Mouse (Mus musculus) kidney, embryonic 16.5 days (tissue): ENCODE results near the gene Thumpd2. TPM values are rescaled to one million over a fixed set of nuclear protein-coding genes. Genes with fewer than 3 reads are reported as not detected.

Experiments
- ATAC-seq: fragments of 200-750 bp; cut with Nextera tagmentation; 2 replicates; pipeline ENCODE4 v1.8.0; 2017; ENCODE audit warnings: moderate TSS enrichment; ENCODE audit not compliant: low FRiP score, low TSS enrichment
- H3K27ac ChIP-seq: fragments of 300-500 bp; sonication (generic); 2 replicates; pipeline ENCODE4 v1.5.1; 2014; ENCODE audit warnings: low read length
- H3K27me3 ChIP-seq: fragments of 300-500 bp; sonication (generic); 2 replicates; pipeline ENCODE4 v1.6.1; 2014; ENCODE audit warnings: low read length, control low read depth, mixed read lengths; ENCODE audit not compliant: insufficient read depth
- H3K36me3 ChIP-seq: fragments of 300-500 bp; sonication (generic); 2 replicates; pipeline ENCODE4 v1.6.1; 2014; ENCODE audit warnings: low read length, control low read depth, mixed read lengths; ENCODE audit not compliant: insufficient read depth
- H3K4me1 ChIP-seq: fragments of 300-500 bp; sonication (generic); 2 replicates; pipeline ENCODE4 v1.6.1; 2014; ENCODE audit warnings: low read length, control low read depth, mixed read lengths; ENCODE audit not compliant: insufficient read depth
- H3K4me2 ChIP-seq: fragments of 300-500 bp; sonication (generic); replicated peaks from 2 replicates; pipeline ENCODE4 v1.6.1; 2014; ENCODE audit warnings: low read depth, low read length
- H3K4me3 ChIP-seq: fragments of 300-500 bp; sonication (generic); 2 replicates; pipeline ENCODE4 v1.5.1; 2014; ENCODE audit warnings: mild to moderate bottlenecking, low read length
- H3K9ac ChIP-seq: fragments of 300-500 bp; sonication (generic); replicated peaks from 2 replicates; pipeline ENCODE4 v1.6.1; 2014; ENCODE audit warnings: low read length
- H3K9me3 ChIP-seq: fragments of 300-500 bp; sonication (generic); 2 replicates; pipeline ENCODE4 v1.6.1; 2016; ENCODE audit warnings: low read length, control low read depth
- WGBS: fragments of 180-500 bp; shearing (Covaris S2); extraction: QIAGEN DNeasy Blood & Tissue Kit; methylation state at CpG from one replicate; pipeline ENCODE4 v1.1.7; 2014; 5-methylcytosine and 5-hydroxymethylcytosine counted together
- polyA plus RNA-seq: library from polyadenylated mRNA; unstranded; fragments of >200 nt; fragmentation: Nextera tagmentation; extraction: Ambion mirVana; gene quantifications from 2 replicates; pipeline ENCODE4 v1.2.1, GENCODE M21; 2015

Gene Thumpd2
- polyA plus RNA-seq, 1 experiment from 2014 or later = 14.6 TPM

DNA sequence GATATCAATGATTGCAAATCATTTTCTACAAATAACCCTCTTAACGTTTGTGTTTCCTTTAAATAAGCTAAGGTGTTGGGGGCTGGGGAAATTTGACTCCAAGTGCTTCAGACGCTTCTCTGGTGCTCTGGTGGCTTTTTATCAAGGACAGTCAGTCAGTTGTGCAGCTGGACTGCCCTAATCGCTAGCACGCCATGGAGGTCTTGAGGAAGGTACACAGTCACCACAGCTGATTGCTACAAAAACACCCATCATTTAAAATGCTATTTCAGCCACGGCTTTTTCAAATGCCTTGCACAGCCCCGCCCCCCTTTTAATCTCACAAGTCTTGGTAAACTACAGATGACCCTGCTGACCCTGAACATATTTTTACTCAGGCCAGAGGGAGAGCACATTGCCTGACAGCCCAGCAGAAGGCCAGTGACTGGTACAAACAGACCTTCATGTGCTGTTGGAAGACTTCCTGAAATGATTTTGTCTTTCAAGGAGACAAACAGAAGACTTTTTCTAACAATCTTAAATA lies 2.5 kb downstream of the Thumpd2 start:
- no peak overlapping the region for H3K4me2 ChIP-seq
- H3K9me3 ChIP-seq = 0 out of 2 replicates have a peak, but pooled peaks cover 3% of the 10 kb centered on the region
- peaks cover 14% of the 10 kb centered on the region for H3K4me1 ChIP-seq
- ATAC-seq = no peak
- 35% methylated on average over 6 of the region's 6 CpGs for WGBS
- H3K9ac ChIP-seq = no peak overlapping the region
- H3K27me3 ChIP-seq = no peaks in the 10 kb centered on the region
- H3K4me3 ChIP-seq = no peak overlapping the region
- peaks cover 10% of the 10 kb centered on the region for H3K36me3 ChIP-seq
- H3K27ac ChIP-seq = no peak overlapping the region

DNA sequence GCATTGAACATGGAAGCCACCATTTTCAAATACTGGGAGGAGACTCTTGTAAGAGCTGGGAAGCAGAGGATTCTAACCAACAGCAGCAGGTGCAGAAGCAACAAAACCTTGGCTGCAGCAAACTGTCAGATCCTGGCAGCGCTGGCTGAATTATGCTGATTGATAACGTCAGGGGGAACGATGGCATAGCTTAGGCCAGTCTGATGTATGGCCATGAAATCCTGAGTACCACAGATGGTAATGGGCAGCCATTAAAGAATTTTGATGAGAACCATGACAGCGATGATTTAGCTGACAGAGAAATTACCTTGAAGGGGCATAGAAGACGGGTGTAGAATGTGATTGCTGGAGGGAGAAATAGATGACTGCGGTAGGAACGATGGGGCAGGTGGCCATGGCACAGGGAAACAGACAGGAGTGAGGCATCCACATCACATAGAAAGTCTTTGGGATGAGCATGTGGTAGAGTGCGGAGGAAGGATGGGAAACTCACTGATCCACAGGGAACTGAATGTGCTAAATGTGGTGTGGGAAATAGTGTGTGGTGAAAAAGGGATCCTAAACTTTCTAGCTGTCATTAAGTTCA lies 8.0 kb downstream of the Thumpd2 start:
- no peak for ATAC-seq
- H3K4me3 ChIP-seq = no peak overlapping the region
- 85% methylated on average over 8 of the region's 8 CpGs for WGBS

DNA sequence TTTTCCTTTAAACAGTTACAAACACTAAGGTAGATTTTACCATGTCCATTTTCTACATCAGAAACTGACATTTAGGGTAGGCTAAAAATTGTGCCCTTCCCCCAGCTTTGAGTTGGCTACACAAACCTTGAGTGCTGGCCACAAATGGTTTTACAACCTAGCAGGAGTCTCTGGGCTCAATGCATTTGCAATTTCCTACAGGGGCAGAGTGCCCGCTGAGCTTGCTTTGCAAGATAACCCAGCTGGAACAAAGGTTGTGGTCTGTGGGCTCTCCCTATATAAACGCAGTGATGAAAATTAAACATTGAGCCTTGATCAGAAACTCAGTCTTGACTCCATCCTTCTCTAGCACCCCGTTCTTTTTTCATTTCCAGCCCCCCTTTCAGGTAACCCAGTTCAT lies 8.8 kb downstream of the Thumpd2 start:
- Histone ChIP-seq H3K36me3 (peaks cover 11% of the 10 kb centered on the region), H3K4me2 (no peak overlapping the region), H3K4me1 (no peaks in the 10 kb centered on the region; the same call in 1 of the 2 replicates), H3K27ac (no peak overlapping the region), H3K4me3 (no peak overlapping the region), H3K27me3 (no peaks in the 10 kb centered on the region), H3K9me3 (no peaks in the 10 kb centered on the region), H3K9ac (no peak overlapping the region)
- WGBS = 63% methylated on average over 3 of the region's 3 CpGs
- ATAC-seq = no peak

More for the DNA sequence above, 8.0 kb downstream of the Thumpd2 start:
- Histone ChIP-seq H3K4me1 (peaks cover under 1% of the 10 kb centered on the region; the same call in 1 of the 2 replicates), H3K9me3 (0 out of 2 replicates have a peak, but pooled peaks cover 3% of the 10 kb centered on the region), H3K27me3 (no peaks in the 10 kb centered on the region), H3K27ac (no peak overlapping the region), H3K9ac (no peak overlapping the region), H3K4me2 (no peak overlapping the region), H3K36me3 (peaks cover 16% of the 10 kb centered on the region)

DNA sequence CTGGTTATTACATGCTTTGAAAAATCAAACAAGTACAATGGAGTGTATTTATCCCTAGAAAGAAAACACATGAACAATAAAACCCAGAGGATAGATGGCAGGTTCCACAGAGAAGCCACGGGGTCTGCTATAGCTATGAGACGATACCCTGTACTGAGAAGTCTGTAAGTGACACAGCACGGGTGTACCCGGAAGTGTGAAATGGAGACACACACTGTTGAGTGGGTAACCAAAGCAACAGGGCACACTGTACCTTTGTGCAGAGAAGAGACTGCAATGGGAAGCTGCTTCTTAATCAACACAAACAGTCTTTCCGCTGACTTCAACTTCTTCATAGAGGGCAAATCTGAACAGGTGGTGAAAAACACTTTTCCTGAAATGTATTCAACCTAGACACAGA lies 9.4 kb downstream of the Thumpd2 start:
- Histone ChIP-seq H3K9me3 (no peaks in the 10 kb centered on the region), H3K4me2 (no peak overlapping the region), H3K36me3 (peaks cover 11% of the 10 kb centered on the region), H3K27ac (no peak overlapping the region), H3K4me1 (no peaks in the 10 kb centered on the region; the same call in 1 of the 2 replicates), H3K9ac (no peak overlapping the region), H3K4me3 (no peak overlapping the region), H3K27me3 (no peaks in the 10 kb centered on the region)
- ATAC-seq = no peak
- WGBS = 86% methylated on average over 5 of the region's 5 CpGs

DNA sequence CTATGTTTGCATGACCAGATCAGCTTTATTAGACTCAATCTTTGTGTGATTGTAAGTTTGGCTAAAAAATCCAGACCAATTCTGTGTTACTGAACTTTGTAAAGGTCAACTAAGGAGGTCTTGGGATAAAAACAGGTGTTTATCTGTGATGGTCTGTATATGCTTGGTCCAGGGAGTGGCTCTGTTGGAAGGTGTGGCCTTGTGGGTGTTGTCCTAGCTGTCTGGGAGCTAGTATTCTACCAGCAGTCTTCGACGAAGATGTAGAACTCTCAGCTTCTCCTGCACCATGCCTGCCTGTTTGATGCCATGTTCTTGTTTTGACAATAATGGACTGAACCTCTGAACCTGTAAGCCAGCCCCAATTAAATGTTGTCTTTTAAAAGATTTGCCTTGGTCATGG lies 11.6 kb downstream of the Thumpd2 start:
- 91% methylated on average over 2 of the region's 2 CpGs for WGBS
- Histone ChIP-seq H3K36me3 (peaks cover 15% of the 10 kb centered on the region), H3K4me3 (no peak overlapping the region), H3K27ac (no peak overlapping the region), H3K4me1 (no peaks in the 10 kb centered on the region; the same call in 1 of the 2 replicates), H3K9me3 (no peaks in the 10 kb centered on the region), H3K9ac (no peak overlapping the region), H3K4me2 (no peak overlapping the region), H3K27me3 (no peaks in the 10 kb centered on the region)
- ATAC-seq = no peak

DNA sequence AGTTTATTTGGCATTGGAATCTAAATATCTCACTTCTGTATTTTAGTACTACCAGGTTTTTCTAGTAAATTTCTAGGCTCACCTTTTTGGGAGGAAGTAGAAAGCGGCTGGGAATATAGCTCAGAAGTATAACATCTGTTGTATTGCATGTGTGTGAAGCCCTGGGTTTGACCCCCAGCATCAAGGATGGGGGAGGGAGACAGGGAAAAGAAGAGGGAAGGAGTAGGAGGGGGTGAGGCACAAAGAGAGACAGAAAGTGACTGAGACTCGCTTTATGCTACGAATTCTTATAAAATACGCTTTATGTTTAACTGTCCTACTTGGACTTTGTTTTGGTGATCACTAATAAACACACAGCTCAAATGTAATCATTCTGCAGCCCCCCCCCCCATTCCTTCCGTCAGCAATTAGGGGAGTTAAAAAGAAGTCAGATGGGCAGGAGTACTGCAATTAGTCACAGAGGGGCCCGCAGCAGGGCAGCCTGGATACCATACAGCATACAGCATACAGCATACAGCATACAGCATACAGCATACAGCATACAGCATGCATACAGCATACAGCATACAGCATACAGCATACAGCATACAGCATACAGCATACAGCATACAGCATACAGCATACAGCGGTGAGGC lies 16.8 kb downstream of the Thumpd2 start:
- Histone ChIP-seq H3K27ac (no peak overlapping the region), H3K27me3 (no peaks in the 10 kb centered on the region), H3K4me2 (no peak overlapping the region), H3K4me3 (no peak overlapping the region), H3K9ac (no peak overlapping the region), H3K9me3 (no peaks in the 10 kb centered on the region), H3K36me3 (peaks cover 19% of the 10 kb centered on the region), H3K4me1 (no peaks in the 10 kb centered on the region)
- no peak for ATAC-seq
- 75% methylated on average over 7 of the region's 7 CpGs for WGBS

- 92% methylated on average over 9 of the region's 9 CpGs for WGBS
- no peaks in the 10 kb centered on the region for H3K27me3 ChIP-seq
These were observed 19.2 kb downstream of the Thumpd2 start for GRCm38 (mm10) chr17:81045525-81046150.

DNA sequence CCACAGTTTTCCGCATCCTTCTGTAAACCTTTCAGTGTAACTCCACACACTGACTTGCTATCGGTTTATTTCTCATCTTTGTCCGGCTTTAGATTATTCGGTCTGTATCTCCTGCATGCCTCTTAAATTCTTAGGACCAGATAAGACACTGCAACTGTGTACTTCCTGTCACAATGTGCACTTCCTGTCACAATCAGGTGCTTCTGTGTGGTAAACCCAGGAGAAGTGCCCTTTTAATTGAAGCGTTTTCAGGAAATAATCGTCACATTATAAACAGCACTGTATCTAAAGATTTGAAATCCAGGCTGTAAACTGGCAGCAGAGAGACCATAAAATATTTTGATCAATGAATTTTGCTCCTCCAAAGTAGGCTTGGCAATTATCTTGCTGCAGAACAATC lies 19.8 kb downstream of the Thumpd2 start:
- Histone ChIP-seq H3K27ac (no peak overlapping the region), H3K4me3 (no peak overlapping the region), H3K36me3 (peaks cover 24% of the 10 kb centered on the region), H3K9me3 (no peaks in the 10 kb centered on the region), H3K27me3 (no peaks in the 10 kb centered on the region), H3K4me1 (no peaks in the 10 kb centered on the region), H3K9ac (no peak overlapping the region), H3K4me2 (no peak overlapping the region)
- no peak for ATAC-seq
- 96% methylated on average over 6 of the region's 6 CpGs for WGBS

More at GRCm38 (mm10) chr17:81045525-81046150, 19.2 kb downstream of the Thumpd2 start:
- no peaks in the 10 kb centered on the region for H3K4me1 ChIP-seq
- ATAC-seq = no peak
- no peak overlapping the region for H3K4me3 ChIP-seq
- H3K9me3 ChIP-seq = no peaks in the 10 kb centered on the region
- H3K36me3 ChIP-seq = peaks cover 25% of the 10 kb centered on the region; the same call in 1 of the 2 replicates
- no peak overlapping the region for H3K4me2 ChIP-seq
- H3K27ac ChIP-seq = no peak overlapping the region
- no peak overlapping the region for H3K9ac ChIP-seq

DNA sequence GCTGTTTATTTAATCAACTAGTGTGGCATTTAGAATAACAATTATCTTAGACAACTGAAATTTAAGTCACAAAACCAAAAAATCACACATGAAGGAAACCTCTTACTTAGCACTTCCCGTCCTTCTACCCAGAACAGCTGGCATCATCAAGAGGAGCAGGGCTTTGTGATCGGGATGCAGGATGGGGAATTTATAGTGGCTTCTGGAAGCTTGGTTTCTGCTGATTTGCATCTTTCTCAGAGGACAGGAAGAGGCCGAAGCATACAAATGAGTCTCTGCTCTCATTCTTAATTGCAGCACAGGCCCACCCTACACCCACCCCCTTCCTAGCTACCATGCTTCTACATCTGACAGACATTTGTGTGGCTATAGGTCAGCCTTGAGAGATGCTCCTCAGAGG lies 20.5 kb downstream of the Thumpd2 start:
- H3K27ac ChIP-seq = no peak overlapping the region
- H3K4me2 ChIP-seq = no peak overlapping the region
- no peak for ATAC-seq
- WGBS = 88% methylated on average over 3 of the region's 3 CpGs
- no peaks in the 10 kb centered on the region for H3K4me1 ChIP-seq
- no peak overlapping the region for H3K9ac ChIP-seq
- H3K9me3 ChIP-seq = no peaks in the 10 kb centered on the region
- H3K36me3 ChIP-seq = peaks cover 29% of the 10 kb centered on the region
- no peaks in the 10 kb centered on the region for H3K27me3 ChIP-seq
- H3K4me3 ChIP-seq = no peak overlapping the region

- 91% methylated on average over 2 of the region's 2 CpGs for WGBS
These were observed 23.2 kb downstream of the Thumpd2 start for GRCm38 (mm10) chr17:81041662-81042061.

More at GRCm38 (mm10) chr17:81041662-81042061, 23.2 kb downstream of the Thumpd2 start:
- Histone ChIP-seq H3K27ac (no peak overlapping the region), H3K36me3 (peaks cover 47% of the 10 kb centered on the region), H3K4me1 (no peaks in the 10 kb centered on the region), H3K4me2 (no peak overlapping the region), H3K4me3 (no peak overlapping the region), H3K27me3 (no peaks in the 10 kb centered on the region), H3K9ac (no peak overlapping the region), H3K9me3 (no peaks in the 10 kb centered on the region)
- no peak for ATAC-seq
